Mouse (Mus musculus): ENCODE data around the gene Tnr. TPM values are rescaled to one million over a fixed set of nuclear protein-coding genes. Genes with fewer than 3 reads are reported as not detected.

The Tnr gene
- total and polyA plus RNA-seq, 3 experiments = 0.01 TPM; not detected in 2

GRCm38 (mm10) chr1:159650486-159650885, 126.9 kb downstream of the Tnr start:
- H3K4me3 ChIP-seq (ENCODE audit: control insufficient read depth in 1 of 2, insufficient read depth in 1 of 2, low read depth in 2 of 2, low read length in 2 of 2) = no peak overlapping the region
- no peak for DNase-seq (ENCODE audit: low read depth, low spot score)

GRCm38 (mm10) chr1:159655241-159655640, 131.7 kb downstream of the Tnr start:
- H3K36me3 ChIP-seq (ENCODE audit: control insufficient read depth in 1 of 2, insufficient read depth in 2 of 2, low read length in 2 of 2) = no peaks in the 10 kb centered on the region
- H3K27ac ChIP-seq (ENCODE audit: control insufficient read depth, low read depth, low read length) = no peak overlapping the region
- H3K4me3 ChIP-seq (ENCODE audit: control insufficient read depth in 1 of 2, insufficient read depth in 1 of 2, low read depth in 2 of 2, low read length in 2 of 2) = no peak overlapping the region
- no peaks in the 10 kb centered on the region for H3K27me3 ChIP-seq (ENCODE audit: control insufficient read depth in 1 of 2, insufficient read depth in 2 of 2, low read length in 2 of 2)
- no peak for TF ChIP-seq ZNF384 (IDR thresholded peaks at IDR 0.05; ENCODE audit: low read depth, low read length)
- no peaks in the 10 kb centered on the region for H3K79me2 ChIP-seq (ENCODE audit: control insufficient read depth, insufficient read depth, low read length, poor library complexity)
- no peaks in the 10 kb centered on the region for H3K9me3 ChIP-seq (replicated peaks; ENCODE audit: insufficient read depth, low read length)
- H3K9ac ChIP-seq (ENCODE audit: control insufficient read depth, low read depth, low read length, poor library complexity, severe bottlenecking) = no peak overlapping the region
- H3K4me1 ChIP-seq (ENCODE audit: control insufficient read depth in 1 of 2, insufficient read depth in 2 of 2, low read length in 2 of 2) = no peaks in the 10 kb centered on the region
- no peak for DNase-seq (ENCODE audit: low read depth, low spot score)

More at GRCm38 (mm10) chr1:159650486-159650885, 126.9 kb downstream of the Tnr start:
- Histone ChIP-seq H3K4me1 (ENCODE audit: control insufficient read depth in 1 of 2, insufficient read depth in 2 of 2, low read length in 2 of 2) (no peaks in the 10 kb centered on the region), H3K27me3 (ENCODE audit: control insufficient read depth in 1 of 2, insufficient read depth in 2 of 2, low read length in 2 of 2) (no peaks in the 10 kb centered on the region), H3K9me3 (replicated peaks; ENCODE audit: insufficient read depth, low read length) (no peaks in the 10 kb centered on the region), H3K9ac (ENCODE audit: control insufficient read depth, low read depth, low read length, poor library complexity, severe bottlenecking) (no peak overlapping the region), H3K27ac (ENCODE audit: control insufficient read depth, low read depth, low read length) (no peak overlapping the region), H3K79me2 (ENCODE audit: control insufficient read depth, insufficient read depth, low read length, poor library complexity) (no peaks in the 10 kb centered on the region), H3K36me3 (ENCODE audit: control insufficient read depth in 1 of 2, insufficient read depth in 2 of 2, low read length in 2 of 2) (no peaks in the 10 kb centered on the region)
- TF ChIP-seq CTCF (IDR thresholded peaks at IDR 0.05 in 2 of 3, conservative IDR thresholded peaks at IDR 0.05 in 1 of 3; ENCODE audit: control insufficient read depth in 1 of 3, insufficient read depth in 1 of 3, low read depth in 2 of 3, low read length in 3 of 3, poor library complexity in 1 of 3, severe bottlenecking in 1 of 3) (no peak), ELF1 (IDR thresholded peaks at IDR 0.05; ENCODE audit: low read depth, low read length) (no peak), ZMIZ1 (IDR thresholded peaks at IDR 0.05; ENCODE audit: low read depth, low read length) (no peak), KAT2A (conservative IDR thresholded peaks at IDR 0.05; ENCODE audit: low read depth, low read length) (no peak), SMC3 (IDR thresholded peaks at IDR 0.05; ENCODE audit: low read depth, low read length) (no peak), MYB (IDR thresholded peaks at IDR 0.05; ENCODE audit: low read depth, low read length) (no peak), TBP (IDR thresholded peaks at IDR 0.05; ENCODE audit: low read depth, low read length) (no peak), E2F4 (IDR thresholded peaks at IDR 0.05; ENCODE audit: borderline replicate concordance, low read depth, low read length) (no peak), CHD1 (IDR thresholded peaks at IDR 0.05; ENCODE audit: low read depth, low read length) (no peak), EP300 (IDR thresholded peaks at IDR 0.05; ENCODE audit: low read depth in 1 of 2, low read length in 2 of 2) (no peak), RAD21 (IDR thresholded peaks at IDR 0.05; ENCODE audit: low read depth, low read length) (no peak), MEF2A (IDR thresholded peaks at IDR 0.05; ENCODE audit: extremely low read depth, insufficient replicate concordance, low read depth, low read length, poor library complexity, severe bottlenecking) (no peak)

GRCm38 (mm10) chr1:159657856-159658542, 134.4 kb downstream of the Tnr start:
- Histone ChIP-seq H3K9ac (ENCODE audit: control insufficient read depth, low read depth, low read length, poor library complexity, severe bottlenecking) (no peak overlapping the region), H3K27me3 (ENCODE audit: control insufficient read depth in 1 of 2, insufficient read depth in 2 of 2, low read length in 2 of 2) (no peaks in the 10 kb centered on the region), H3K79me2 (ENCODE audit: control insufficient read depth, insufficient read depth, low read length, poor library complexity) (no peaks in the 10 kb centered on the region), H3K27ac (ENCODE audit: control insufficient read depth, low read depth, low read length) (no peak overlapping the region), H3K9me3 (replicated peaks; ENCODE audit: insufficient read depth, low read length) (no peaks in the 10 kb centered on the region), H3K4me3 (ENCODE audit: control insufficient read depth in 1 of 2, insufficient read depth in 1 of 2, low read depth in 2 of 2, low read length in 2 of 2) (no peak overlapping the region), H3K4me1 (ENCODE audit: control insufficient read depth in 1 of 2, insufficient read depth in 2 of 2, low read length in 2 of 2) (no peaks in the 10 kb centered on the region), H3K36me3 (ENCODE audit: control insufficient read depth in 1 of 2, insufficient read depth in 2 of 2, low read length in 2 of 2) (no peaks in the 10 kb centered on the region)
- TF ChIP-seq ZNF384 (IDR thresholded peaks at IDR 0.05; ENCODE audit: low read depth, low read length) (no peak), MAFK (IDR thresholded peaks at IDR 0.05; ENCODE audit: borderline replicate concordance, low read depth, low read length) (no peak)
- no peak for DNase-seq (ENCODE audit: low read depth, low spot score)
